Mouse (Mus musculus): ENCODE data around the gene Zdhhc14.

Gene Zdhhc14

DNA sequence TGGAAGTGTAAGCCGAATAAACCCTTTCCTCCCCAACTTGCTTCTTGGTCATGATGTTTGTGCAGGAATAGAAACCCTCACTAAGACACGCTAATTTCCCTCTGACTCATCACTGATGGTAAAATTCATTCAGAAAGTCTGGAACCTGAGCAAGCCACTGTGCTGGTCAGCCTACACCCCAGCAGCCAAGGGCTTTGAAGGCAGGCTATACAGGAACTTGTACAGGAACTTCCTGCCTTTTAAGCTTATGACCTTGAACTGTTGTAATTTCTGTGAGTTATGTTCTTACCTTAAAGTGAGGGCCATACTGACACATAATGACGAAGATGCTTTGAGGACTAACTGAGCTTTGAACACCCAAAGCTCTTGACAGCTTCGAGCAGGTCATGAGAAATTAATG lies 67.9 kb downstream of the Zdhhc14 start:
- DNase-seq = no peak

DNA sequence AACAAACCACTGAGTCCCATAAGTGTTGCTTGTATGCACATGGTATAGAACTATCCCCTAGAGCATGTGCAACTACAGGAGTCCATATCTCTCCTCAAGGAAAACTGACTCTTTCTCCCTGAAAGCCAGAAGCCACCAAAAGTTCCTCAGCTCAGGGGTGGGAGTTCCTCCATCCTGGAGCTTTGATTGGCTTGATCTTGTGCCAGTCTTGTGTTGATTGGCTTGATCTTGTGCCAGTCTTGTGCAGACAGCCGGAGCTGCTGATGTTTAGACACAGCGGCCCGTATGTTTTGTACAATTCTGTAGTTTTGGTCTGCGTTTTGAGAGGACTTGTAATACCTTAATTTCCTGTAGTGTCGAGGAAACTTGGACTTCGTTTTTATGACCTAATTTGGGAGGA lies 70.8 kb downstream of the Zdhhc14 start:
- DNase-seq = peak in 1 of 2 experiments; percentile 28

DNA sequence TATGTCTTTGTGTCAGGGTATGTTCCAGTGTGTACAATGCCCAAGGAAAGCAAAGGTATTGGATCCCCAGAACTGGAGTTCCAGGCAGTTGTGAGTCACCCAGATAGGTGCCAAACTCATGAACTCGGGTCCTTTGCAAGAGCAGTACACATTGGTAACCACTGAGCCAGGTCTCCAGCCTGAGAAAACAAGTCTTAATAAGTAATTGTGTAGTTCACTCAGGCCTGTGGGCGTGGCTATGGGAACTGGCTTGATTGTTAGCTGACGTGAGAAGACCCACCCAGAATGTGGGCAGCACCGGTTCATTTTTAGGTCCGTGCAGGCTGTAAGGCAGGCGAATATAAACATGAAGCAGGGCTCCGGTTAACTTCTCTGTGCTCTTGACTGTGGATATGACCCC lies 73.6 kb downstream of the Zdhhc14 start:
- DNase-seq = peak in 1 of 2 experiments; percentile 58

DNA sequence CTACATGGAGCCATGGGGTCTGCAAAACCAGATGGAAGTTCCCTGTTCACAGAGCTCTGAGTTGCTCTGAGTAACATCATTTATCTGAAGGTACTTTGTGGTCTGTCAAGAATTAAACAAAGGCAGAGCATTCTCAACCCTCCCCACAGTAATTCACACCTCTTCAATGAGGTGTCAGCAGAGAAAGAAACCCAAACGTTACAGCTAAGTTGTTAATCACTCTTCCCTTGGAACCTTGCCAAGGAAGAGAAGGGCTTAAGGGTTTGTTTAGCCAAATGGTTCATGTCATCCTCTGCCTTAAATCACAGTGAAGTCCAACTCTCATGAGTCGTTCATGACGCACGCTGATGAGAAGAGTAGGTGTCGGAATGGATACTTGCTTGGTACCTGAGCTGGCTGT lies 75.6 kb downstream of the Zdhhc14 start:
- DNase-seq = no peak

DNA sequence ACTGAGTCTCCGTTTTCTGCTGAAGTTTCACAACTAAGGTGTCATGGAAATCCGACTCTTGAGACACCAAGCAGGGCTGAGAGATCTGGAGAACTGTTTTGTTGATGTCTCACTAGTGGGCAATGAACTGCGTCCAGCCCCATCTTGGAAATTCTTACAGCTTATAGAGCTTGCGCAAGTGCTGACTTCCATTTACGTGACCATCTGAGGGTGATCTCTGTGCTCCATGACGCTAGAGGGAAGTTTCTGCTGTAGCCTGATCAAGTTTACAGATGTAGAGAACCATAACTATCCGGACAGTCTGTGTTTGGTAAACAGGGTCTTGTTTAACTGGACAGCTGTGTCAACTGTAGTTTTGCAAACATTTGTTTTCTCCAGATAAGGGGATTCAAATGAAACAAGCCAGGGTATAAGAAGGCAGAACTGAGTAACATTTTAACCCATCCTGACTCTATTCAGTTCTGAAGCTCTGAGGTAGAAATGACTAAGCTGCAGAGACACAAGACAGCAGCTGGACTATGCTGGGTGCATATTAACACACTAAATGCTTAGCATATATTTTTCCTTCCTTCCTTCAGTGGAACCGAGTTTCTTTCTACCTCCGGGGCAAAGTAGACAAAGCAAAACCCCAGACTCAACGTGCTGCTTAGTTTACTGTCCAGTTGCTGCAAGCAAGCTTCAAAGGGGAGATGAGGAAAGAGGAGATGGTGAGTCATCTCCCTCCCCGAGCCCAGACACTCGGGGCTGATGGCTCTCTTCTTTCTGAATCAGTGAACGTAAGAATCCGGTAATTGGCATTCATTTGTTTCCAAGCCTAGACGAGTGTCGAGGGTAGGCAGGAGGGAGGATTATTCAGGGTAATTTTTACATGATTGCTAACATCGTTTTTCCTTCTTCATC lies 77.0 kb downstream of the Zdhhc14 start:
- DNase-seq = no peak

DNA sequence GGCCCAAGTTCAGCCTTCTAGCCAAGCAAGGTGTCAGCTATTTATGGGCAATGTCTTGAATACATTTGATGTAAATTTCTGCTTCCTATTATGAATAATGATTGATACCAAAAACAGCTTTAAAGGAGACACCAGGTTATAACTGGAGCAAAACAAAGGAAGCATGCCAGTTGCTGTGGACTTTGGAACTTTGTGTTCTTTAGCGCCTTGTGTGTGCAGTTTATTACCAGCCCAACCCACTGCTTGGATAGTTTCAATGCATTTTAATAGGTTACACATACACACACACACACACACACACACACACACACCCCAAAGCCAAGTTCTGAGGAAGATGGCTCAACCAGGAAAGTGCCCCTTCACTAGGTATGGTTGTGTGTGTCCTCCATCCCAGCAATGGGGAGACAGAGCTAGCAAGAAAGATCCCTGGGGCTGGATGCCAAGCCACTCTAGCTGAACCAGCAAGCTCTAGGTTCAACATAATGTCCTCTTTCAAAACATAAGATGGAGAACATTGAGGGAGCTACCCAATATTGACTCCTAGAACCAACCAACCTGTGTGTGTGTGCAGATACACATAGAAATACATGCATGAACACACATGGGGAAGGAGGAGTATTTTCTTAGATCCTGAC lies 79.9 kb downstream of the Zdhhc14 start:
- DNase-seq = peak in 1 of 2 experiments; percentile 73

DNA sequence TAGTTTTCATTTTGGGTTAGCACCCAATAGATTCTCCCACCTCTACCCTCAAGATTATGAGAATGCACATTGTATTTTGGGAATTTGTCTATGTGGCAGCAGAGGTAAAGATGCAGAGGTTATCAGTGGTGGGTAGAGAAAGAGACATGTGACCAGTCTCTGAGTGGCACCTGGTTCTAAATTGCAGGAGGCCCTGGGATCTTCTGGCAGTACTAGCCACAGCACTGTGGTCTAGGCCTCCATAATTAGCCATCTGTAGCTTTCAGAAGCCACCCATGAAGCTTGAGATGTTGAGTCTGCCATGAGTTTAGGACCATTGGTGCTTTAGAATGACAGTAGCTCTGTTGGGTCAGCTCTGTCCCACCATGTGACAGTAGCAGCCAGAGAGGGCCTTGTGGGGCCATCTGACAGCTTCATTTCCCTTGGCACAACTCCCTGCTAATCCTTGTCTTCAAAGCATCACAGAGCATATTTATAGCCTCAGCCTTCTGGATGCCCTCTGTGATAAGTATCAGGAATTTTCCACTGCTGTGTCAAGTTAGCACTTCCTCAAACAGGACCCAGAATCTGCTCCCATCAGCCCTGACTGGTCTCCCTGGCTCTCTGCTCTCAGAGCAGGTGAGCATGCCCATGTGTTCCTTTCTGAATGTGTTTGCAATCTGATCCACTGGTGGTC lies 80.5 kb downstream of the Zdhhc14 start:
- peak; percentile 52 to 75 for DNase-seq

DNA sequence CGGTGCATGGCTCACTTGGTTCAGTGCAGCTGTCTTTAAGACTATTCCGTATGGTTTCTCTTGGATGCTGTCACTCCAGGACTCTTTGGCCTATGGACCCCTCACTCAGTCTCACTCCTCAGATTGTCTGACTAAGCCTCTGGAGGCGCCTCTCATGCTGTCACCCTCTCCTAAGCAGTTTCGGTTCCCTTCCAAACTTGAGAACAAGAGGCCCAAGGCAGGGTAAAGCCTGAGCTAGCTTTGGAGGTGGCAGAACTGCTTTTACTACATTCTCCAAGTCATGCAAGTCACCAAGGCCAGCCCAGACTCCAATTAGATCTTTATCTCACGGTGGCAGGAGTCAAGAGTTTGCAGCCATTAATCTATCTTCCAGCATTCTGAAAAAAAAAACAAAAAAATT lies 82.3 kb downstream of the Zdhhc14 start:
- DNase-seq = no peak

DNA sequence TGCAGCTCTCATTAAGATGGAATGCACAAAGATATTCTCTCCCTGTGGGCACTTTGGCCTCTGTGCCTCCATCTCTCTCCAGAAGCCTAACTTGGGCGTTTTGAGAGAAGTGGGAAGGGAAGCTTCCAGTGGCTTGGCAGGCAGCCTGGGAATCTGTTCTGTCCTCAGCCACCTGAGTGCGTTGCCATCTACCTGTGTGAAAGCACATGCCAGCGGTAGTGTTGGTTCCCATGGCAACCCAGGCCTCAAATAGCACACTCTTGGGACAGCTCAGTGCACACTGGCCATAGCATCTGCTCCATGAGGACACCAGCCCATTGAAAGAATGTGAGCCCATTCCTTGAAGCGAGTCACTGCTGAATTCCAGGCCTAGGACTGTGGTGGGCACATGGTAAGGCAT lies 83.2 kb downstream of the Zdhhc14 start:
- DNase-seq = peak in 1 of 2 experiments; percentile 31

DNA sequence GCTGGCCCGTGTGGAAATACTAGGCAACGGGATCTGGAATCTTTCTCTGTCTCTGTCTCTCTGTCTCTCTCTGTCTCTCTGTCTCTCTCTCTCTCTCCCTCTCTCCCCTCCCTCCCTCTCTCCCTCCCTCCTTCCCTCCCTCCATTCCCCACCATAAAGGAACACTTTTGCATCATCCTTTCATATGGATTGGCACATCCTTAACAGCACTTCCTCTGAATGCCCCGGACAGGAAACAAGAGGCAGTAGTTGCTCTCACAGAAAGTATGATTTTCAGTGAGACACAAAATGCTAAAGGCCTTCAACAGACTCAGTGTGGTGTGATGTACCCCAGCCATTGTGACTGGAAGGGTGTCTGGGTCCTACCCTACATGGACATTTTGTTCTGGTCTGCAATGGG lies 89.9 kb downstream of the Zdhhc14 start:
- DNase-seq = no peak

DNA sequence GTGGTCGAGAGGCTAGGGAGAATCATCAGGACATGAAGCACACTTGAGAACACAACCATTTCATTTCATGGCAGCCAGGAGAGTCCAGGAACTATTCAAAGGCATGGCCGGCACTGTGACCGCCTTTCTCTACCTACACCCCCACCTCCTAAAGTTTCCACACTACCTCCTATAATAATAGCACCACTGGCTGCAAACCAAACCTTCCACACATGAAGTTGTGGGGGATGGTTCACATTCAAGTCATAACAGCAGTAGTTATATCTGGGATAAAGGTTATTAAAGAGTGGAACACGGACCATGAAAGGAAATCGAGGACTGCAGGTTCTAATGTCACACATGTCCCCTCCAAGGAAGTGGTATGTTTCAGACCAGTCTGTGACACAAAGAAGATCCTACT lies 90.6 kb downstream of the Zdhhc14 start:
- no peak for DNase-seq

DNA sequence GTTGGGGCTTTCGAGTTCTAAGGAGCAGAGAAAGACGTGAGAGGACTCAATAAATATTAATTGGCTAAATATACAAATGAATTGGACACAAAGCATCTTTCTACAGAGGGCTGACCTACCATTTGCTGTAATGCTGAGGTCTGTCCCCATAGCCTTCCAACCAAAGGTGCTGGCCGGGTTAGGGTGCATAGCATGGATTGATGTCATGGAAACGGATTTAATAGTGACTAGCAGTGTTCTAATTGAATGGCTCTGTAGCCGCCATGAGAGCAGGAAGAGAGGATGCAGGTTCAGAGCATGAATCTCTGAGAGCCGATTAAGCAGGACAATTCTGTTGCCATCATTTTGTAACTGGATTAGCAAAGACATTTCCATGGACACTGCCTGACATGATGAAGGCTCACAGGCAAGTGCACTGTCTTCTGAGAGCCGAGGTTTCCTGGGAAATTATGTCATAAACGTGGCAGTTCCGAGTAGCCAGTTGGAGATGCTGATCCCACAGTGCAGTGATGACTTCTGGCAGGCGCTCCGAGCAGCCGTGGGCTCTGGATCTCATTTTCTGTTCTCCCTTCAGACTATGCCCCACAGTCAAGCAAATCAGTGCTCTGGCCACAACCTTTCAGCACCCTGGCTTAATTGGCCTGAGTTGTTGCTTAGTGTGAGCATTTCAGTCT lies 91.3 kb downstream of the Zdhhc14 start:
- no peak for DNase-seq

DNA sequence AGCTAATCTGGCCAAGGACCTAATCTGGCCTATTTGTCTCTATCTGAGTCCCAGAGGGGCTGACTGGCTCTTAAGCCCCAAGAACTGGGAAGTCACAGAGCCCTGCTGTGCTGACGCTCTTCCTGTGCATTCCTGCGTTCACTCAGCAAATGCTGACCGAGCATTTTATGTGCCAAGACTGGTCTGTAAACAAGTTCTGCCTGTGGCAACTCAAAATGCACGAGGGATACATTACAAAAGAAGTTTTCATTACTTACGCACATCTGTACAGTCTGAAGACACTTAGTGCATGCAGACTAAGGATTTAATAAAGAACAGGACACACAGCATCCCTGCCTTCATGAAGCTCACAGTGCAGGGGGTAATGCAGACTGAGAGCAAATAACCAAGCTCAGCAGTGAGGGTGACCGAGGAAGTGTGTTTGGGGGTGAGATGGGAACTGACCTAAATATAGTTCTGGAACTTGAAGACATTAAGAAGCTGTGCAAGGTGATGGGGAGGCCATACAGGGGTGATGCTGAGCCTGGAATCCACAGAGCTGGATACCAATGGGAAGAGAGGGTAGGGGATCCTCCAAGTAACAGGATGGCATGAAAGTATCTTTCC lies 99.3 kb downstream of the Zdhhc14 start:
- DNase-seq = peak; percentile 56 to 61

DNA sequence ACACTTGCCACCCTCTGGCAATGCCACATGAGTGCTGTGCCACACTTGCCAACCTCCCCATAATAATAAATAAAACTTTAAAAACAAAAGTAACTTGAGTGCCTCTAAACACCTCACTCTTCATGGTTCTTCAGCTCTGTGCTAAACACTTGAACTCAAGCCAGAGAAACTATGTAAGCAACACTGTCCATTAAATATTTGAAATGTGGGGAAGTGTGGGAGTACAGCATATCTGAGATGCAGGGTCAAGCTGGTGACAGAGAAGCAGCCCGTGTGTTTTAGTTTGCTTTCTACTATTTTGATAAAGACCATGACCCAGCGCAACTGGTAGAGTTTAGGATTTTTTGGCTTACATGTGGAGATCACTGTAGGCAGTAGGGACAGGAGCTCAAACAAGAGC lies 100.7 kb downstream of the Zdhhc14 start:
- no peak for DNase-seq

DNA sequence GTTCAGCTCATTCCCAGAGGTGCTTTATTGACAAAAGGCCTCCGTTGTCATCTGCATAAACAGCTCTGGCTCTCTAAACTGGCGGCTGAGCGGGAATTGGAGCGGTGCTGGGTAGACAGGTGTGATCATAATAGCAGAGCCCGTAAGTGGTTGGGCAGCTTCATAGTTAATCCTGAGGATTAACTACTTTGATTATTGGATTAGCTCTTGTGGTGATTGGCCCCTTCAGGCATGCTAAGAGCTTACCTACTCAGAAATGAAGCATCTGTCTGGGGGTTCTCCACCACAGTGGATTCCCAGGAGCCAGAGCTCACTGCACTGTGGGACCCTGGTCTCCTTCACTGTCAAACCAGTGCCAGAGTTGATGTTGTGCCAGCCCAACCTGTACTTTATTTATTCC lies 102.7 kb downstream of the Zdhhc14 start:
- no peak for DNase-seq

DNA sequence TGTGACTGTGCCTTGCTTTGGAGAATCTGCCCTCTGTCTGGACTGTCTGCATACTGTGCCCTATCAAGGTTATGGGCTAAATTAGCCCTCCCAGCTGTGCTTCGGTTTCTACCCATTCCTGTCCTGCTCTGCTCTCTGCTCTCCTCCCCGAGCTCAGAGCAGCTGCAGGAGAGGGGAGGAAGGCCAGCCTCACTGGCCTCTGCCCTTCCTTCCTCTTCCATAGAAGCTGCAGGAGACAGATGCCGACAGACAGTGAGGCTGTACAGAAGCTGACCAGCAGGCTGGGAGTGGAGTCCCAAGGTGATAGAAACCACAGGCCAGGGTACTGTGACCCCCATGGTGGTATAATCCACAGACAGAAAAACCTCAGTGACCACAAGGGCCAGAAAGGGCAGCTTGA lies 104.1 kb downstream of the Zdhhc14 start:
- DNase-seq = peak; percentile 49 to 57

DNA sequence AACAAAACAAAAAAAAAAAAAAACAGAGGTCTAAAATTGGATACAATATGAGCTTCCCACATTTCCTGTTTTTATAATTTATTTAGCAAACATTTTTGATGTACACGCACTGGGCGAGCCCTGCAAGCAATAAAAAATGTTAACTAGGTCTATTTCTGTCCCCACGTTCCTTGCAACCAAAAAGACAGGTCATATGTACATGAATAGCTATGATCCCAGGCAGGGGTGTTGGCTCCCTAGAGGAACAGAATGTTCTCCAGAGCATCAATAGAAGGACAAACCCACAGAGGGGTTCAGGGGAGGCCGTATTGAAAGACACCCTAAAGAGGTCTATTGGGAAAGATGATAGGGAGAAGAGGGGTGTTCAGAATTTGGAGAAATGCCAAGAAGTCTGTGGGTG lies 106.6 kb downstream of the Zdhhc14 start:
- peak in 1 of 2 experiments; percentile 48 for DNase-seq

DNA sequence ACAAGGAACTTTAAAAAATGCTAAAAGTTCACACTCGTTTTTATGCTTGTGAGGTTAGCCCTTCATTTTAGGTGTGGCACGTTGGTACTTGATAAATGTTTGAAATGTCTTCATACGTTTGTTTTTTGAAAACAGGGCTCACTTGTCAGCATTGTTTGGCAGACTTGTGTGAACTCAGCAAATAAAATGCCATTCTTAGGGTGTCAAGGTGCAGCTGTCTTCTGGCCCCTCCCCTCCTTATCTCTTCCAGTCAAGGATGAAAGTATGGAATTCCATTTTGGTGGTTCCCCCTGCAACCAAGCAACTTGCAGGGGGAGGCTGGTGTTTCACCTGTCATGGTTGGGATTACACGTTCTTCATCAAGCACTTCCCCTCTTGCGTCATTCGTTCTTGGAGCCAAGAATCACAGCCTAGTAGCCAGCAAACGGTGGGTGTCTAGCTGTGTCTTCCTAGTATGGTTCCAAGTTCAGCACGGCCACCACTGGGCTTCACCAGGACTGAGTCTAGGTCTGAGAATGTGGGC lies 108.2 kb downstream of the Zdhhc14 start:
- DNase-seq = no peak

DNA sequence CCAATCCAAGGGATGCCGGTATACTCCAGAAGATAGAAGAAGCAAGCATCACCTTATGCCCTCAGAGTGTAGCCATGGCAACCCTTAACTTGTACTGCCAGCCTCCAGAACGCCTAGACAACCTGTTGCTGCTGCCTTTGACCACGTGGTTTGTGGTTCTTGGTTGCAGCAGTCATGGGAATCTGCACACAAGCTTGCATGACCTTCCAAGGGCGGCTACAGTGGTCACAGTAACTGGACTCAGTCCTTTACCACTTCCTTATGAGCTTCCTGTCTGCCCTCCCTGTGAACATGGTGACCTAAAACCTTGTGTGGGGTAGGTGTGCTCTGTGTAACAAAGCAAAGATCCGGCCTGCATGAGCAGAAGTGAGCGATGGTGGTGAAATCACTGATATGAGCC lies 109.6 kb downstream of the Zdhhc14 start:
- no peak for DNase-seq

DNA sequence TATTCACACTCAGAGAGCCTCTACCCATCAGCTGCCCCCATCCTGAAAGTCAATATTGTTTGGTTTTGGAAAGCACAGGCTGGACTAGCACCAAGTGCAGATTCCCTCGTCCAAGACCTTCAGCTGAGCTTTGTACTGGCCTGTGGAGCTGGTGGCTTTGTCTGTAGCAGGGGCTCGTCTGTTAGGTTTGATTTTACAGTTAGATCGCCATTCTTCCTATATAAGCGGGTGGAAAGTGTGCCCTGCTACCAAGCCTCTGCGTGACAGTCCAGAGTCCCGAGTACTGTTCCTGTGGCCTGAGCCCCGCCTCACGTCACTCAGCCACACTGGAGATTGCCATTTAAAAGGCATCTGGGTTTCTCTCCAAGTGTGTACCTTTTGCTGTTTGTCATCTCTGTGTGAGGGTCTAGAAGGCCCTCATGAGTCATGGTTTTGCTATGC lies 113.8 kb downstream of the Zdhhc14 start:
- no peak for DNase-seq

DNA sequence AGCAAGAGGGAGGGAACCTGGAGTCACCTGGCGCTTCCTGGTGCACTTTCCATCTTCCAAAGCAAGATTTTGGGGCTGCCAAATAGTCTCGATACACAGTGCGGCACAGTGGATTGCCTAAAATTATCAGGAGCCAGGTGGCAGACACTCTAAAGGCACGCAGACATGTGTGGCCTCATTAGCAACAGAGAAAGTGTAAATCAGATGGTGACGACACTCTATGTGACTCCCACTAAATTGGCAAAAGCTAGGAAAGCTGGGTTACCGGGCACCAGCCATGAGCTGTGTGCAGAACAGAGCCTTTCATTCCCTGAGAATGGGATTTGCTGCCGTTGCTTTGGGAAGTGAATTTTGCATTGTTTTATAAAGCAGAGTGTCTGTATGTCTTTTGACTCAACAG lies 115.0 kb downstream of the Zdhhc14 start:
- no peak for DNase-seq

DNA sequence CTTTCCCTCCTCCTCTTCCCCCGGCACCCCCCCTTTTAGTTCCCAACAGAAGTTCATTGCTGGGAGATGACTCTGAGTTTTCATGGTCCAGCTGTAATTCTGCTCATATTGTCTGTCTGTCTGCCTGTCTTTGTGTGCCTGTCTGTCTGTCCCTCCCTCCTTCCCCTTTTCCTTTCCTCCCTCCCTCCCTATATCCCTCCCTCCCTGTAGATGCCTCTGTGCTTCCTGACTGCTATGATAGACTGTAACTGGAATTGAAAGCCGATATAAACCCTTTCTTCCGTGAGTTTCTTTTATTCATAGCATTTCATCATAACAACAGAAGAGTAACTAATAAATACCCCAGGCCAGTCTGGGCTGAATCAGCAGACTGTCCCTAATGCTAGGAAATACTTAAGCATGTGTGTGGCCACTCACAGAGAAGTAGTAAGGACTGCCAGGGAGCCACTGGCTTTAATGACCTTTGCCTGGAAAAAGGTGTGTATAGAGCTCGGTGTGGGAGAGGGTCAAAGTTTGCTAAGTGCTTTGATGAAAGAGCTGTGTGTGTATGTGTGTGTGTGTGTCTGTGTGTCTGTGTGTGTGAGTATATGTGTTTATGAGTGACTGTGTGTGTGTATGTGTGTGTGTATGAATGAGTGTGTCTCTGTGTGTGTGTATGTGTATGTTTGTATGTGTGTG lies 117.7 kb downstream of the Zdhhc14 start:
- DNase-seq = peak; percentile 46 to 56
